Mouse (Mus musculus) cerebellum, postnatal 36 days (tissue): Measurements from ENCODE around the gene Ccdc110.

Experiments
- DNase-seq, 2 experiments: peaks; one replicate each; pipeline ENCODE4 v3.0.0; 2021 to 2022; ENCODE audit warnings: mixed read lengths in 2 of 2

The Ccdc110 gene

GRCm38 (mm10) chr8:45934582-45935014 lies at the start of gene Ccdc110:
TSS of gene Ccdc110 (plus strand) at chr8:45934619.
- peak; percentile 93 to 95 for DNase-seq

- no peak for DNase-seq
Measured at GRCm38 (mm10) chr8:45885202-45885685, 49.2 kb upstream of the Ccdc110 start, which contains the start of gene Pdlim3. TSS of gene Pdlim3 (plus strand) at chr8:45885461.

- DNase-seq = no peak
Measured at GRCm38 (mm10) chr8:45885775-45886174, 48.6 kb upstream of the Ccdc110 start.

GRCm38 (mm10) chr8:45889737-45890136 lies 44.7 kb upstream of the Ccdc110 start:
- no peak for DNase-seq

- DNase-seq = no peak
Measured at GRCm38 (mm10) chr8:45896590-45896989, 37.8 kb upstream of the Ccdc110 start.

- no peak for DNase-seq
Measured at GRCm38 (mm10) chr8:45899783-45900182, 34.6 kb upstream of the Ccdc110 start.

- no peak for DNase-seq
Measured at GRCm38 (mm10) chr8:45901626-45902025, 32.8 kb upstream of the Ccdc110 start.

GRCm38 (mm10) chr8:45903659-45904058 lies 30.8 kb upstream of the Ccdc110 start:
- DNase-seq = no peak

GRCm38 (mm10) chr8:45905591-45906250 lies 28.7 kb upstream of the Ccdc110 start:
- DNase-seq = no peak

GRCm38 (mm10) chr8:45906251-45906619 lies 28.2 kb upstream of the Ccdc110 start:
- DNase-seq = no peak

GRCm38 (mm10) chr8:45913707-45914106 lies 20.7 kb upstream of the Ccdc110 start:
- no peak for DNase-seq

GRCm38 (mm10) chr8:45916496-45916895 lies 17.9 kb upstream of the Ccdc110 start:
- no peak for DNase-seq

GRCm38 (mm10) chr8:45917040-45917679 lies 17.3 kb upstream of the Ccdc110 start:
- no peak for DNase-seq

- no peak for DNase-seq
Measured at GRCm38 (mm10) chr8:45918891-45919290, 15.5 kb upstream of the Ccdc110 start.

GRCm38 (mm10) chr8:45920392-45920791 lies 14.0 kb upstream of the Ccdc110 start:
- no peak for DNase-seq

GRCm38 (mm10) chr8:45922116-45922515 lies 12.3 kb upstream of the Ccdc110 start:
- DNase-seq = no peak

GRCm38 (mm10) chr8:45936986-45937385 lies 2.6 kb downstream of the Ccdc110 start:
- no peak for DNase-seq

GRCm38 (mm10) chr8:45946283-45946682 lies 11.9 kb downstream of the Ccdc110 start:
- DNase-seq = no peak

- no peak for DNase-seq
Measured at GRCm38 (mm10) chr8:45950622-45951021, 16.2 kb downstream of the Ccdc110 start.

- no peak for DNase-seq
Measured at GRCm38 (mm10) chr8:45970894-45971293, 36.5 kb downstream of the Ccdc110 start.

- DNase-seq = no peak
Measured at GRCm38 (mm10) chr8:45973988-45974505, 39.6 kb downstream of the Ccdc110 start.

- DNase-seq = peak; percentile 98 to 99
Measured at GRCm38 (mm10) chr8:45975126-45975836, 40.9 kb downstream of the Ccdc110 start, which contains the start of the genes 1700029J07Rik and Ufsp2. TSS of gene 1700029J07Rik (minus strand) at chr8:45975252. TSS of gene Ufsp2 (plus strand) at chr8:45975528.

- DNase-seq = no peak
Measured at GRCm38 (mm10) chr8:45975837-45976468, 41.5 kb downstream of the Ccdc110 start.
